Mouse (Mus musculus): ENCODE measurements around the gene Psd4.

DNA sequence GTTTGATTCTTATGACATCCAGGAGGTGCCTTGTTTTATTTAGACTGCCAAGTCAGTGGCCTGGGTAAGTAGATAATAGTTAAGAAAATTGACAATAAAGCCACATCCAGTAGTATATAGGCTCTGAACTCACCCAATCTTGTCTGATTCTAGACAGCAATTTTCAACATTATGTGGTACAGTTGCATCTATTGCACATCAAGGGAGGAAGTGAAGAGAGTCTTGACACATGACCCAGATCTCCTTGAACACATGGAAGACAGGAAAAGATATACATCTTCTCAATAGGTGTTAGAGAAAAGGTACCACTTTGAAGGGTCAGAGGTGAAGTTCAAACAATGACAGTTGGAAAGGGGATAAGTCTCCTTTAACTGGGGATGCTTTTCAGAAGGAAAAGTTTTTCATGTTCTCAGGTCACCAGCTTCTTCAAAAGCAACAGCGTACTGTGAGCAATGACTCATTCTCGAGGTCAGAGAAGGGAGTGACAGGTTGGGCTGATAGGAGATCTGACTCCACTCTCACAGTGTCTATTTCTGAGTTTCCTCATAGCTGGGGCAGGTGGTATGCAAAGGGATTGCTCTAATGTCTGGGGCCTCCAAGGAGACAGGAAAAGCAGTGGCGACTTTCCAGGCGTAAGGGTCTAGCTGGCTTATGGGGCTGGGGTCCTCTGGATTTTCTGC is 49.3 kb upstream of the Psd4 start:
- TF ChIP-seq CTCF (conservative IDR thresholded peaks at IDR 0.05; ENCODE audit: insufficient read depth, insufficient read length, low read depth, low read length) = no peak
- no peak for TF ChIP-seq POLR2A (IDR thresholded peaks at IDR 0.05; ENCODE audit: low read depth, low read length)

All from kidney, adult 2 months (tissue).